18 mouse cellular contexts compared by ENCODE assay signal in the genomic region with DNA sequence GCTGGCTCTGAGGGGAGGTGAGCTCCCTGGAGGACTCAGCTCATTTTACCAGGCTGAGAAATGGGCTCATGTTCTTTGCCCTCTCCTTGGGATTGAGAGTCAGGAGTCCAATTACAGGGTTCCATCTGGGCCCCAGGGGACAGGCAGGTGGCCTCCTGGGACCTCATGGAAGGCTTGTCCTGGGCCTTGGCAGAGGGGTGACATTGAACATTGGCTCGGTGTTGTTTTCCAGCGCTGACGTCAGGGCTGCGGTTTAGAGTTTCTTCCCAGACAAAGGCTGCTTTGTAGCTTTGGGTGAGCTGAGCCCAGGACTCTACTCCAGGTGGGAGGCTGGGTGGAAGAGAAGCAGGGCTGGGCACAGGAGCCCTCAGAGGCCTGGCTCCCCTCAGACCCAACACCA. TPM values are rescaled to one million over a fixed set of nuclear protein-coding genes. Genes with fewer than 3 reads are reported as not detected.
A peak's percentile ranks its signal among the peaks of the same experiment; 100 is the strongest.
DNase-seq lines count a peak whose midpoint lies in the region; ATAC-seq and TF ChIP-seq lines count a peak whose summit lies in the region.
"Had no signal": no experiment of that assay in that cellular context is flagged by ENCODE, and none has a peak within 500 bp of the region (broad histone marks: within the 10 kb centered on the region; RNA-seq: fewer than 3 reads in every experiment).

No protein-coding gene starts in this region.

- WGBS in kidney, embryonic 15.5 days = 64% methylated on average over 4 of the region's 4 CpGs
- WGBS in spleen, adult 2 months = 95% methylated on average over 4 of the region's 4 CpGs
- WGBS in stomach, postnatal 0 days = 83% methylated on average over 4 of the region's 4 CpGs

- H3K9ac ChIP-seq in kidney, embryonic 15.5 days = no peak overlapping the region
- no peak overlapping the region for H3K9ac ChIP-seq in stomach, postnatal 0 days (ENCODE audit: low read length)
- H3K9ac ChIP-seq: stomach, embryonic 15.5 days had no signal

- TF ChIP-seq POLR2A in spleen, adult 2 months (IDR thresholded peaks at IDR 0.05; ENCODE audit: low read depth, low read length) = no peak

- TF ChIP-seq CTCF in spleen, adult 2 months (IDR thresholded peaks at IDR 0.05; ENCODE audit: extremely low read depth, insufficient read depth, insufficient read length, insufficient replicate concordance) = no peak
- no peak for TF ChIP-seq CTCF in stomach, postnatal 0 days (IDR thresholded peaks at IDR 0.05; ENCODE audit: low read depth)

- no peak for TF ChIP-seq EP300 in stomach, postnatal 0 days (optimal IDR thresholded peaks at IDR 0.05)

- H3K4me1 ChIP-seq in kidney, embryonic 15.5 days = peaks cover 74% of the 10 kb centered on the region
- peaks cover 4% of the 10 kb centered on the region; the same call in 1 of the 2 replicates for H3K4me1 ChIP-seq in spleen, adult 2 months (ENCODE audit: control insufficient read depth, insufficient read depth, insufficient read length)
- no peaks in the 10 kb centered on the region for H3K4me1 ChIP-seq in stomach, postnatal 0 days (replicated peaks; ENCODE audit: control insufficient read depth, insufficient read depth)

- peak; percentile 62 for DNase-seq in cerebellum, adult 9-11 months
- no peak for DNase-seq in cerebellum, adult 11-12 months
- DNase-seq in kidney, adult 18-20 months = no peak
- no peak for DNase-seq in spleen, adult 2 months (ENCODE audit: low read depth in 1 of 2, low spot score in 2 of 2)
- DNase-seq in spleen, adult 18-20 months = no peak
- DNase-seq in stomach, postnatal 0 days (ENCODE audit: low spot score) = peak; percentile 31
- no peak for DNase-seq in gastrocnemius, adult 8-10 months (ENCODE audit: low spot score in 2 of 2)
- DNase-seq: B cell, adult 2 months; right cerebral cortex, postnatal 25 days; thymus, postnatal 36 days had no signal

- no peak overlapping the region for H3K4me3 ChIP-seq in kidney, embryonic 15.5 days (replicated peaks)
- no peak overlapping the region for H3K4me3 ChIP-seq in spleen, adult 2 months (ENCODE audit: extremely low read depth, insufficient read depth, insufficient read length)
- no peak overlapping the region for H3K4me3 ChIP-seq in stomach, postnatal 0 days (ENCODE audit: low read depth, low read length)
- H3K4me3 ChIP-seq: stomach, embryonic 15.5 days had no signal

- ATAC-seq in kidney, embryonic 15.5 days (replicated peaks; ENCODE audit: low FRiP score) = peak; percentile 4; the same call in 1 of the 2 replicates
- ATAC-seq in stomach, postnatal 0 days (ENCODE audit: low FRiP score, low TSS enrichment) = peak; percentile 32; the same call in 1 of the 2 replicates
- ATAC-seq: activated CD4-positive, CD25-positive, alpha-beta regulatory T cell, adult 4 months; inflammation-experienced regulatory T-cells, adult 6 months had no signal

- H3K27me3 ChIP-seq in kidney, embryonic 15.5 days = no peaks in the 10 kb centered on the region
- H3K27me3 ChIP-seq in spleen, adult 2 months (ENCODE audit: control insufficient read depth, insufficient read depth, low read length) = no peaks in the 10 kb centered on the region
- H3K27me3 ChIP-seq in stomach, postnatal 0 days (ENCODE audit: control insufficient read depth, insufficient read depth, low read length) = no peaks in the 10 kb centered on the region
- H3K27me3 ChIP-seq: stomach, embryonic 15.5 days had no signal

- H3K9me3 ChIP-seq in kidney, embryonic 15.5 days (replicated peaks) = no peaks in the 10 kb centered on the region
- no peaks in the 10 kb centered on the region for H3K9me3 ChIP-seq in stomach, postnatal 0 days (ENCODE audit: control insufficient read depth, low read length)
- H3K9me3 ChIP-seq: G1E; stomach, embryonic 15.5 days had no signal

- peak overlapping the region; percentile 54 for H3K27ac ChIP-seq in kidney, embryonic 15.5 days
- 0 out of 2 replicates have a peak overlapping the region, but pooled peaks have one; percentile 6 for H3K27ac ChIP-seq in spleen, adult 2 months (ENCODE audit: insufficient read depth, low read length)
- H3K27ac ChIP-seq in stomach, postnatal 0 days (replicated peaks) = peak overlapping the region; percentile 24; the same call in 1 of the 2 replicates
- H3K27ac ChIP-seq: stomach, embryonic 15.5 days had no signal

- H3K36me3 ChIP-seq in kidney, embryonic 15.5 days = no peaks in the 10 kb centered on the region
- H3K36me3 ChIP-seq in spleen, adult 2 months (ENCODE audit: control insufficient read depth, insufficient read depth, low read length) = no peaks in the 10 kb centered on the region
- H3K36me3 ChIP-seq in stomach, postnatal 0 days (ENCODE audit: control insufficient read depth, insufficient read depth, low read length) = no peaks in the 10 kb centered on the region
- H3K36me3 ChIP-seq: G1E; stomach, embryonic 15.5 days had no signal

- no peak overlapping the region for H3K4me2 ChIP-seq in kidney, embryonic 15.5 days
- H3K4me2 ChIP-seq in stomach, postnatal 0 days (replicated peaks; ENCODE audit: low read depth) = no peak overlapping the region
- H3K4me2 ChIP-seq: stomach, embryonic 15.5 days had no signal

RNA-seq across cellular contexts. Expression of a gene that starts 15.2 kb away (rescaled TPM):
- not detected in 2 replicates for polyA plus RNA-seq in kidney, embryonic 15.5 days (2015; fragmentation: Nextera tagmentation; extraction: Ambion mirVana)
- polyA plus RNA-seq in spleen, adult 2 months (2012; rRNA removed) = 0.01 TPM in 1 of 2 replicates, not detected in the other
- polyA plus RNA-seq in stomach, postnatal 0 days (2015; fragmentation: Nextera tagmentation; extraction: Ambion mirVana) = not detected in 2 replicates
- total RNA-seq in gastrocnemius, adult 8-10 months (2022) = not detected
- total RNA-seq: G1E; layer of hippocampus, postnatal 10 days had no signal
- polyA plus RNA-seq: activated CD4-positive, CD25-positive, alpha-beta regulatory T cell, adult 4 months; heart, embryonic 14.5 days; inflammation-experienced regulatory T-cells, adult 6 months; limb, embryonic 11.5 days; stomach, embryonic 15.5 days had no signal

RNA-seq across cellular contexts. Expression of a gene that starts 34.9 kb away (rescaled TPM):
- polyA plus RNA-seq in kidney, embryonic 15.5 days (2015; fragmentation: Nextera tagmentation; extraction: Ambion mirVana) = 80.5 and 85.0 TPM in 2 replicates
- 18.9 and 21.5 TPM in 2 replicates for polyA plus RNA-seq in spleen, adult 2 months (2012; rRNA removed)
- 12.9 and 14.7 TPM in 2 replicates for polyA plus RNA-seq in stomach, postnatal 0 days (2015; fragmentation: Nextera tagmentation; extraction: Ambion mirVana)
- total RNA-seq in gastrocnemius, adult 8-10 months (2022) = 10 to 100 TPM; 59.0 to 74.1 (median 66.3) TPM

RNA-seq across cellular contexts. Expression of a gene that starts 57.4 kb away (rescaled TPM):
- polyA plus RNA-seq in kidney, embryonic 15.5 days (2015; fragmentation: Nextera tagmentation; extraction: Ambion mirVana) = 4.3 and 4.8 TPM in 2 replicates
- polyA plus RNA-seq in spleen, adult 2 months (2012; rRNA removed) = 3.5 and 4.1 TPM in 2 replicates
- 3.8 and 4.0 TPM in 2 replicates for polyA plus RNA-seq in stomach, postnatal 0 days (2015; fragmentation: Nextera tagmentation; extraction: Ambion mirVana)
- 1 to 10 TPM; 1.2 to 1.9 (median 1.7) TPM for total RNA-seq in gastrocnemius, adult 8-10 months (2022)

Comparison
In these comparisons a context has a peak if more than half of its experiments do, and no peak if none do; other contexts are left out.
1. DNase-seq: peak in cerebellum, adult 9-11 months (single experiment) and stomach, postnatal 0 days (single experiment); none in cerebellum, adult 11-12 months (single experiment), kidney, adult 18-20 months (single experiment), spleen, adult 2 months (0 of 2), spleen, adult 18-20 months (0 of 2) and gastrocnemius, adult 8-10 months (0 of 2).
2. Peak in every context shown above with its lines, with median percentiles within 50 percentile points of each other: H3K27ac ChIP-seq.